Mouse (Mus musculus) CH12.LX (cell line): ENCODE measurements around the gene Exosc10. TPM values are rescaled to one million over a fixed set of nuclear protein-coding genes. Genes with fewer than 3 reads are reported as not detected.

Source experiments
- DNase-seq: peaks from one replicate; pipeline ENCODE4 v3.0.0-alpha.2; 2013; ENCODE audit errors: extremely low read depth
- H3K27ac ChIP-seq: 2 replicates; pipeline ENCODE4 v1.5.1; 2012; ENCODE audit warnings: low read depth, mild to moderate bottlenecking, control low read depth, moderate library complexity; ENCODE audit not compliant: insufficient read depth
- H3K27me3 ChIP-seq: replicated peaks from 2 replicates; pipeline ENCODE3; 2012; ENCODE audit warnings: inconsistent platforms
- H3K36me3 ChIP-seq, 2 experiments: replicated peaks in 1 of 2; 2 replicates each; pipeline versions ENCODE3 to v1.6.1; 2012; ENCODE audit warnings: inconsistent platforms in 1 of 2, low read length in 1 of 2, mild to moderate bottlenecking in 1 of 2, mixed read lengths in 1 of 2, moderate library complexity in 1 of 2; ENCODE audit not compliant: control insufficient read depth in 1 of 2, insufficient read depth in 1 of 2
- H3K4me1 ChIP-seq, 2 experiments: 2 replicates each; pipeline ENCODE4 v1.6.1; 2012; ENCODE audit warnings: inconsistent platforms in 1 of 2, moderate library complexity in 1 of 2; ENCODE audit not compliant: insufficient read depth in 2 of 2, control insufficient read depth in 1 of 2
- H3K4me2 ChIP-seq: 2 replicates; pipeline ENCODE4 v1.6.1; 2012; ENCODE audit warnings: low read depth, mild to moderate bottlenecking, control low read depth; ENCODE audit not compliant: poor library complexity, insufficient read depth, severe bottlenecking
- H3K4me3 ChIP-seq, 3 experiments: fragments of 150-350 bp in 1 of 3; sonication (generic) in 1 of 3; replicated peaks in 1 of 3; 2 replicates each; pipeline versions ENCODE3 to v1.5.1; 2011 to 2012; ENCODE audit warnings: low read depth in 2 of 3, low read length in 2 of 3, mild to moderate bottlenecking in 2 of 3, moderate library complexity in 2 of 3, control low read depth in 1 of 3, improper control_type of control experiment in 1 of 3, inconsistent platforms in 1 of 3, mixed read lengths in 1 of 3; ENCODE audit not compliant: poor library complexity in 1 of 3
- H3K79me2 ChIP-seq: replicated peaks from 2 replicates; pipeline ENCODE4 v1.6.1; 2012; ENCODE audit warnings: mild to moderate bottlenecking, moderate library complexity; ENCODE audit not compliant: control insufficient read depth, poor library complexity, insufficient read depth, severe bottlenecking; ENCODE audit errors: extremely low read depth
- H3K9ac ChIP-seq: 2 replicates; pipeline ENCODE4 v1.6.1; 2012; ENCODE audit warnings: low read depth, mild to moderate bottlenecking, control low read depth, moderate library complexity; ENCODE audit not compliant: insufficient read depth
- H3K9me3 ChIP-seq: replicated peaks from 2 replicates; pipeline ENCODE3; 2012; ENCODE audit warnings: low read length, inconsistent platforms, mixed read lengths
- CTCF ChIP-seq, 2 experiments: IDR thresholded peaks in 1 of 2; conservative IDR thresholded peaks in 1 of 2; 2 replicates each; pipeline ENCODE4 v1.5.1; 2011 to 2012; ENCODE audit warnings: low read depth in 2 of 2, low read length in 2 of 2, improper control_type of control experiment in 1 of 2, inconsistent platforms in 1 of 2, mild to moderate bottlenecking in 1 of 2, moderate library complexity in 1 of 2
- E2F4 ChIP-seq: IDR thresholded peaks from 2 replicates; pipeline ENCODE4 v1.6.1; 2011; ENCODE audit warnings: low read depth, low read length, improper control_type of control experiment; ENCODE audit not compliant: insufficient replicate concordance
- ELF1 ChIP-seq: IDR thresholded peaks from 2 replicates; pipeline ENCODE4 v1.6.1; 2014; ENCODE audit warnings: low read depth, mild to moderate bottlenecking, inconsistent platforms, low read length, improper control_type of control experiment
- GABPA ChIP-seq: IDR thresholded peaks from 2 replicates; pipeline ENCODE4 v1.6.1; 2012; ENCODE audit warnings: low read depth, low read length, improper control_type of control experiment, inconsistent platforms; ENCODE audit not compliant: insufficient replicate concordance
- JUN ChIP-seq: IDR thresholded peaks from 2 replicates; pipeline ENCODE4 v1.6.1; 2011; ENCODE audit warnings: low read depth, mild to moderate bottlenecking, low read length, improper control_type of control experiment, moderate library complexity; ENCODE audit not compliant: insufficient read depth
- JUND ChIP-seq: conservative IDR thresholded peaks from 2 replicates; pipeline ENCODE4 v1.6.1; 2011; ENCODE audit warnings: low read depth, low read length, improper control_type of control experiment
- KAT2A ChIP-seq: IDR thresholded peaks from 2 replicates; pipeline ENCODE4 v1.6.1; 2012; ENCODE audit warnings: low read length, improper control_type of control experiment, inconsistent platforms; ENCODE audit not compliant: insufficient replicate concordance
- MAX ChIP-seq: IDR thresholded peaks from 2 replicates; pipeline ENCODE4 v1.6.1; 2011; ENCODE audit warnings: low read length, improper control_type of control experiment
- MYC ChIP-seq: IDR thresholded peaks from 2 replicates; pipeline ENCODE4 v1.6.1; 2011; ENCODE audit warnings: low read depth, mild to moderate bottlenecking, improper control_type of control experiment, low read length
- NELFE ChIP-seq: IDR thresholded peaks from 2 replicates; pipeline ENCODE4 v1.6.1; 2011; ENCODE audit warnings: low read depth, low read length, improper control_type of control experiment
- NRF1 ChIP-seq: IDR thresholded peaks from 2 replicates; pipeline ENCODE4 v1.6.1; 2014; ENCODE audit warnings: low read depth, mild to moderate bottlenecking, inconsistent platforms, low read length, improper control_type of control experiment, moderate library complexity
- PAX5 ChIP-seq: IDR thresholded peaks from 2 replicates; pipeline ENCODE4 v1.6.1; 2012; ENCODE audit warnings: low read length, inconsistent platforms, mixed read lengths
- POLR2AphosphoS2 ChIP-seq: IDR thresholded peaks from 2 replicates; pipeline ENCODE4 v1.6.1; 2011; ENCODE audit warnings: low read depth, low read length, improper control_type of control experiment
- RAD21 ChIP-seq: IDR thresholded peaks from 2 replicates; pipeline ENCODE4 v1.6.1; 2011; ENCODE audit warnings: low read depth, mild to moderate bottlenecking, low read length, improper control_type of control experiment, moderate library complexity
- TBP ChIP-seq: conservative IDR thresholded peaks from 2 replicates; pipeline ENCODE4 v1.6.1; 2011; ENCODE audit warnings: low read depth, low read length, improper control_type of control experiment
- TCF12 ChIP-seq: IDR thresholded peaks from 2 replicates; pipeline ENCODE4 v1.6.1; 2014; ENCODE audit warnings: low read depth, mild to moderate bottlenecking, inconsistent platforms, low read length, improper control_type of control experiment
- ZKSCAN1 ChIP-seq: IDR thresholded peaks from 2 replicates; pipeline ENCODE4 v1.6.1; 2012; ENCODE audit warnings: low read depth, inconsistent platforms, low read length, improper control_type of control experiment, borderline replicate concordance
- ZNF384 ChIP-seq: IDR thresholded peaks from 2 replicates; pipeline ENCODE4 v1.6.1; 2012; ENCODE audit warnings: low read depth, low read length, improper control_type of control experiment, inconsistent platforms
- dilution Hi-C: fragments of 300-500 bp; cut with MboI; formaldehyde crosslinking; loops from 2 replicates; pipeline ENCODE4 v1.14.3; 2020; ENCODE audit warnings: low sequenced_read_pairs; ENCODE audit not compliant: extremely low pct_unique_long_range_greater_than_20kb, extremely low pct_ligation_motif_present
- in situ Hi-C: fragments of 300-500 bp; cut with MboI; formaldehyde crosslinking; loops from 3 replicates; pipeline ENCODE4 v1.14.3; 2019; ENCODE audit warnings: low sequenced_read_pairs, low pct_ligation_motif_present, low pct_unique_long_range_greater_than_20kb, mixed read lengths
- polyA plus RNA-seq: library from polyadenylated mRNA; unstranded; fragments of >175 nt; gene quantifications from 2 replicates; pipeline ENCODE4 v1.2.1, GENCODE M21; 2012; ENCODE audit warnings: low read depth; ENCODE audit not compliant: insufficient read length
- total RNA-seq, 2 experiments: library from RNA; depleted of rRNA; stranded (reverse); fragments of 300-350 nt in 1 of 2; fragments of >200 nt in 1 of 2; gene quantifications; 2 replicates each; pipeline ENCODE4 v1.2.3; 2012 to 2014

Gene Exosc10
- total and polyA plus RNA-seq, 3 experiments: 40.1 to 108 (median 61.8) TPM

DNA sequence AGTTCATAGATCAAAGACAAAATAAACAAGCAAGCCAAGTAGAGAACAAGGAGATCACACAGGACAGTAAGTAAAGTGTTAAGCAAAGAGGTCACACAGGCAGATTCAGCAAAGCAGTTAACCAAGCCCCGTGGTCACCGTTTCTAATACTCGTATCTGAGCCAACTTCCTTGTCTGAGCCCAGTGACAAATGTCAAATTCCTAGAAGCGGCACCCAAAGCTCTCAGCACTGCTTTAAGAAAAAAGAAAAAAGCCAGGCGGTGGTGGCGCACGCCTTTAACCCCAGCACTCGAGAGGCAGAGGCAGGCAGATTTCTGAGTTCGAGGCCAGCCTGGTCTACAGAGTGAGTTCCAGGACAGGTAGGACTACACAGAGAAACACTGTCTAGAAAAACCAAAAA, 28.4 kb downstream of the Exosc10 start:
- H3K27ac ChIP-seq: no peak overlapping the region
- DNase-seq: no peak
- TF ChIP-seq TCF12 (no peak), ZNF384 (no peak), NRF1 (no peak), JUN (no peak), POLR2AphosphoS2 (no peak), CTCF (conservative IDR thresholded peaks at IDR 0.05 in 1 of 2, IDR thresholded peaks at IDR 0.05 in 1 of 2; ENCODE audit: low read depth in 2 of 2, low read length in 2 of 2) (no peak), PAX5 (no peak), GABPA (no peak), ELF1 (no peak), JUND (no peak), RAD21 (no peak), NELFE (no peak), ZKSCAN1 (no peak), TBP (no peak), MYC (no peak), E2F4 (no peak), KAT2A (no peak), MAX (no peak)
- H3K27me3 ChIP-seq: no peaks in the 10 kb centered on the region
- peaks cover 6 to 22% of the 10 kb centered on the region in 2 experiments for H3K4me1 ChIP-seq
- no peak overlapping the region for H3K4me2 ChIP-seq
- in situ Hi-C loops: no loop called here
- H3K9me3 ChIP-seq: no peaks in the 10 kb centered on the region
- H3K9ac ChIP-seq: no peak overlapping the region
- peaks cover 14 to 26% of the 10 kb centered on the region in 2 experiments for H3K36me3 ChIP-seq
- dilution Hi-C loops: no loop called here
- H3K4me3 ChIP-seq: no peak overlapping the region
- H3K79me2 ChIP-seq: peaks cover 3% of the 10 kb centered on the region

DNA sequence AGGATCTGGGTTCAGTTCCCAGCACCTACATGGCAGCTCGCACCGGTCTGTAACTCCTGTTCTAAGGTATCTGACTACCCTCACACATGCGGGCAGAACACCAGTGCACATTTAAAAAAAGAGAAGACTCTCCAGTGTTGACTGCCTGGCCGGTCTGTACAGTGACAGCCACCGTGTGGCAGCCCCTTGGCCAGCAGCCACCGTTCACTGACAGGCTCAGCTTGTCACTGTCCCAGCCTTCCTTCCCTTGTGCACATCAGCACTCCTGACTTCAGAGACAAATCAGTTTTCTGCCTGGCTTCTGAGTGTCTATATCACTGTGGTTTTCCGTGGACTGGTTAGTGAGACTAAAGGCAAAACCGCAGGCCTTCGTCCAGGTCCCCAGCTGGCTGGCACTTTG, 30.6 kb downstream of the Exosc10 start:
- in situ Hi-C loops: no loop called here
- Histone ChIP-seq H3K27ac (no peak overlapping the region), H3K4me2 (no peak overlapping the region), H3K9me3 (peaks cover under 1% of the 10 kb centered on the region), H3K9ac (no peak overlapping the region), H3K4me3 (no peak overlapping the region), H3K27me3 (no peaks in the 10 kb centered on the region), H3K36me3 (peaks cover 7 to 22% of the 10 kb centered on the region in 2 experiments), H3K79me2 (peaks cover 23% of the 10 kb centered on the region), H3K4me1 (peaks cover 12 to 15% of the 10 kb centered on the region in 2 experiments)
- dilution Hi-C loops: no loop called here
- DNase-seq: no peak
- no peak for TF ChIP-seq GABPA
